Mouse (Mus musculus) embryonic fibroblast, embryonic 13.5 days (primary cell): ENCODE results near the gene Gm4881. TPM values are rescaled to one million over a fixed set of nuclear protein-coding genes. Genes with fewer than 3 reads are reported as not detected.

Experiments used
- H3K27ac ChIP-seq: 2 replicates; pipeline ENCODE4 v1.5.1; 2012; ENCODE audit warnings: low read length, control low read depth, inconsistent platforms; ENCODE audit not compliant: insufficient read depth
- H3K4me1 ChIP-seq: 2 replicates; pipeline ENCODE4 v1.6.1; 2011; ENCODE audit warnings: low read length; ENCODE audit not compliant: control insufficient read depth, insufficient read depth
- H3K4me3 ChIP-seq: 2 replicates; pipeline ENCODE4 v1.5.1; 2011; ENCODE audit warnings: mild to moderate bottlenecking, control low read depth, low read length; ENCODE audit not compliant: insufficient read depth
- CTCF ChIP-seq: IDR thresholded peaks from 2 replicates; pipeline ENCODE4 v1.5.1; 2011; ENCODE audit warnings: mild to moderate bottlenecking, control low read depth, low read length, moderate library complexity, borderline replicate concordance; ENCODE audit not compliant: insufficient read depth
- POLR2A ChIP-seq: IDR thresholded peaks from 2 replicates; pipeline ENCODE4 v1.6.1; 2011; ENCODE audit warnings: low read depth, mild to moderate bottlenecking, control low read depth, low read length, moderate library complexity
- polyA plus RNA-seq: library from polyadenylated mRNA; stranded (reverse); fragments of >200 nt; gene quantifications from 2 replicates; pipeline ENCODE4 v1.2.4, GENCODE M21; 2011; ENCODE audit warnings: low read depth; ENCODE audit not compliant: missing spikeins, insufficient read length

Gm4881 gene
- not detected in 2 replicates for polyA plus RNA-seq

DNA sequence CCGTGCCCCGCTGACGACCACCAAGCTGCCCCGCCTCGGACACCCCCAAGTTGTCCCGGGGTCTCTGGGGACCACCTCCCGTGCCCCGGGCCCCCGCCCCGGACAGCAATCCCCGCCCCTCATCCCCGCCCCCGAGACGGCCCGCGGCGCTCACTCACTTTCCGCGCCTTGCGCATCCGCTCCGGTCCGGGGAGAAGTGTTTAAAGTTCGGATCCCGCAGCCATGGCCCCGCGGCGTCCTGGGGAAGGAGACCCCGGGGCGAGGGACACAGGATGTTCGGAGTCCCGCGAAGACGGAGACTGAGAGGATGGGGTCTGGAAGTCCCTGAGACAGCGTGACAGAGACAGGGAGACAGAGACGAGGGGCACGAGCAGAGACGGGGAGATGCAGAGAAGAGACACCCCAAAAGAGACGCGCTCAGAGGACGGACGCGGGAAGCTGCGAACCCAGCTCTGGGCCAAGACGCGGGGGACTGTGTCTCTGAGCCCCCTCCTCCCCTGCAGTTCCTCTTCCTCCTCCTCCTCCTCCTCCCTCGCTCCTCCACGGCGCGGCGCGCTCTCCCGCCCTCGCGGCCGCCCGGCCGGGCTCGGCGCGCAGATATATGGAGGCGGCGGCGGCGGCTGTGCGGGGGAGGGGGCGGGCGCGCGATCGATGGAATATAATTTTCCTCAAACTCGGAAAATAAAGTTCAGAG lies at the start of gene Gm4881:
Gm4881 (minus strand) TSS at position 238 of the 694 bp plus-strand sequence.
- TF ChIP-seq CTCF = no peak
- no peak for TF ChIP-seq POLR2A
- Histone ChIP-seq H3K4me3 (no peak within 1 kb of the TSS), H3K27ac (no peak within 1 kb of the TSS)

DNA sequence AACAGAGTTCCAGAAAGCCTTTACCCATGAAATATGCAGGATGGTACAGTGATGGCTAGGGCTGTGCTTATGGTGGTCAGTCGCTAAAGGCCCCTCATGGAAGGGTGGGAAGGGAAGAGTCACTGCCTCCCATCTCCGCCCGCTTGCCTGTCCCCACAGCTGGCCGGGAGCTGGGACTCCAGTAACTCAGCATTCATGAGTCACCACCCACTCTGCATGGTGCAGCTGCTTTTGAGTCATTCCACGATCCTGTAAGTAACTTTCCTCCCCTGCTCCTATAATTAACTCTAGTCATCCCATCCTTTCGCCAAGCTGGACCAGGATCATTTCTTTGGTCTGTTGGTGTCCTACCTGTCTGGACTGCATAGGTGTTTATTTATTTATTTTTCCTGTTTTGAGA lies 48.8 kb upstream of the Gm4881 start:
- no peak for TF ChIP-seq POLR2A
- H3K4me3 ChIP-seq = no peak overlapping the region
- H3K4me1 ChIP-seq = peaks cover 4% of the 10 kb centered on the region; the same call in 1 of the 2 replicates
- H3K27ac ChIP-seq = no peak overlapping the region

More for the DNA sequence above, at the start of gene Gm4881:
- H3K4me1 ChIP-seq = no peaks in the 10 kb centered on the region

DNA sequence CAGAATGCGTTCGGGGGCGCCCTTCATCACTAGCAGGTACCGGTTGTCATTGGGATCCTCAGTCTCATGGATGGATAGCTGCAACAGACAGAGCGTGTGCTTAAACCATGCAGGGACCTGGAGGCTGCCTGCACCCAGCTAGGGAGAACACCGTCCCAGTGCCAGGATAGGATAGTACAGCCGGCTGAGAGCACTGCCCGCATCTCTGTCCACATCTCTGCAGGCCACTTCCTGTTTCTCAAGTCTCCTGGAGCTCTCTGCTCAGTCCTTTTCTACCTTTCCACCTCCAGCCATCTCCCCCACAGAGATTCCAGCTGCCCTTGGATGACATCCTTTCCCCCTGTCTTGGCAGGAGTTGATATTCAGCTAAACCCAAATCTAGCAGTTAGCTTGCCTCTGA lies 46.2 kb upstream of the Gm4881 start:
- no peak overlapping the region for H3K4me3 ChIP-seq
- H3K4me1 ChIP-seq = peaks cover 4% of the 10 kb centered on the region; the same call in 1 of the 2 replicates
- H3K27ac ChIP-seq = no peak overlapping the region
- TF ChIP-seq POLR2A (no peak), CTCF (no peak)

DNA sequence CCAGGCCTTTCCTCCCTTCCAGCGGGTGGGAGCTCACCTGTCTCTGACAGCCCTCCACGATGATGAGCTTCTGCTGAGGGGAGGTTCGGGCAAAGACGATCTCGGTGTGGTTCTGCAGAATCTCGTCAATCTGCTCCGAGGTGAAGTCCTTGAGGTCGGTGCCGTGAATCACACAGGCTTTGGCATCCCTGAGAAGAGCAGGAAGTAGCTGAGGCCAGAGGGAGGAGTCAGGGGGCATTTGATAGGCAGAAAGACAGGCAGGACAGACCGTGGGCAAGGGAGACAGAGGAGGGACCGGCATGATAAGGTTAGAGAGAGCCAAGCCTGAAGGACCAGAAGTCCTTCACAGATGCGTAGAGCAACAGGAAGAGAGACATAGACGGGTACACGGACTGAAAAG lies 43.6 kb upstream of the Gm4881 start:
- peaks cover 3% of the 10 kb centered on the region; the same call in 1 of the 2 replicates for H3K4me1 ChIP-seq
- no peak overlapping the region for H3K27ac ChIP-seq
- TF ChIP-seq POLR2A = no peak
- TF ChIP-seq CTCF = no peak

DNA sequence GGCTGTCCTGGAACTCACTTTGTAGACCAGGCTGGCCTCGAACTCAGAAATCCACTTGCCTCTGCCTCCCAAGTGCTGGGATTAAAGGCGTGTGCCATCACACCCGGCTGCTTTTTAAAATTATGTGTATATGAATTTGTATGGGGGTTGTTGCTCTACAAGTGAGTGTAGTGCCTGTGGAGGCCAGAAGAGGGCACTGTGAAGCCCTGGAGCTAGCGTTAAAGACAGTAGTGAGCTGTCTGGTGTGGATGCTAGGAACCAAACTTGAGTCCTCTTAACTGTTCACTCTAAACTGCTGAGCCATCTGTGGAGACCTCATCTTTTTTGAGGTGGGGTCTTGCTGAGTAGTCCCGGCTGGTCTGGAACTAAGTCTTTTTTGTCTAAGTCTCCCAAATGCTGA lies 41.5 kb upstream of the Gm4881 start:
- Histone ChIP-seq H3K4me3 (no peak overlapping the region), H3K4me1 (no peaks in the 10 kb centered on the region), H3K27ac (no peak overlapping the region)
- no peak for TF ChIP-seq POLR2A
- TF ChIP-seq CTCF = peak; percentile 17; the same call in 1 of the 2 replicates

More for the DNA sequence above, 43.6 kb upstream of the Gm4881 start:
- H3K4me3 ChIP-seq = no peak overlapping the region

DNA sequence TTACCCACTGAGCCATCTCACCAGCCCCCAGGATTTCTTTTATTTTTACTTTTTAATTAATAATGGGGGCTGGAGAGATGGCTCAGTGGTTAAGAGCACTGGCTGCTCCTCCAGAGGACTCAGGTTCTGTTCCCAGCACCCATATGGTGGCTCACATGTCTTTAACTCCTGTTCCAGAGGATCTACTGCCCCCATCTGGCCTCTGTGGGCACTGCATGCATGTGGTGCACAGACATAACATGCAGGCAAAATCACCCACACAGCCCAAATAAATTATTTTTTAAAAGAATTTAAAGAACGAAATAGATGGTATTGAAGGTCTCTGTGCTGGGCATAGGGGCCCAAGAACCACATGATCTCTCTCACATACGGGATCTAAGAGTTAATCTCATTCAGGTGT lies 40.0 kb upstream of the Gm4881 start:
- TF ChIP-seq CTCF (no peak), POLR2A (no peak)
- no peak overlapping the region for H3K4me3 ChIP-seq
- no peaks in the 10 kb centered on the region for H3K4me1 ChIP-seq
- no peak overlapping the region for H3K27ac ChIP-seq

DNA sequence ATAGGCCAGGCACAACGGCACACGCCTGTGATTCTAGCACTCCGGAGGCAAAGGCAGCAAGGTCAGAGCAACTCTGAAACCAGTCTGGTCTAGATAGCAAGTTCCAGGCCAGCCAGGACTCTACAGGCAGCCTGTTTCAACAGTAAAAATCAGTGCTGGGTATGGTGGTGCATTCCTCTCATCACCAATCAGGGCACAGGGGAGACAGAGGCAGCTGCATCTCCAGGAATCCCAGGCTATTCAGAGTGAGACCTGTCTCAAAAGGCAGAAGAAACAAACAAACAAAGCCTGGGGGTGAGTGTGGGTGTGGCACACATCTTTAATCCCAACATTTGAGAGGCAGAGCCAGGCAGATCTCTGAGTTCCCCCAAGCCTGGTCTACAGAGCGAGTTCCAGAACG lies 39.1 kb upstream of the Gm4881 start:
- Histone ChIP-seq H3K27ac (no peak overlapping the region), H3K4me1 (no peaks in the 10 kb centered on the region), H3K4me3 (no peak overlapping the region)
- TF ChIP-seq CTCF = no peak
- no peak for TF ChIP-seq POLR2A

DNA sequence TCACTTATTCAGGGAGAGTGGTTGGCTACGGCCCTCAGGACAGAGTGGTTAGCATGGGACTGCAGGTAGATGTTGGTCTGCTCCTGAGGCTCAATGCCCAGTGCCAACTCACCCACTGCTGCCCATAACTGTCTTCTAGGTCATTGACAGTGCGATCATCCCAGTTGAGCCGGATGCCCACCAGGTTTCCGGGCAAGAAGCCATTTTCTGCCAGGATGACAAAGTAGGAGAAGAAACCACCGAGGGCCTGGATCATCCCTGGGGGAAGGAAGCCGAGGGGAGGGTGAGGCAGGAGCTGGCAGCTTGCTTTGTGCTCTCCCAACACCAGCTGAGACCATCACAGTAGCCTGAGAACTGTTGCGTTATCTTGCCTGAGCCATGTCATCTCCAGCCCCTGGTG lies 36.1 kb upstream of the Gm4881 start:
- Histone ChIP-seq H3K27ac (no peak overlapping the region), H3K4me3 (no peak overlapping the region), H3K4me1 (no peaks in the 10 kb centered on the region)
- TF ChIP-seq POLR2A = no peak
- no peak for TF ChIP-seq CTCF

DNA sequence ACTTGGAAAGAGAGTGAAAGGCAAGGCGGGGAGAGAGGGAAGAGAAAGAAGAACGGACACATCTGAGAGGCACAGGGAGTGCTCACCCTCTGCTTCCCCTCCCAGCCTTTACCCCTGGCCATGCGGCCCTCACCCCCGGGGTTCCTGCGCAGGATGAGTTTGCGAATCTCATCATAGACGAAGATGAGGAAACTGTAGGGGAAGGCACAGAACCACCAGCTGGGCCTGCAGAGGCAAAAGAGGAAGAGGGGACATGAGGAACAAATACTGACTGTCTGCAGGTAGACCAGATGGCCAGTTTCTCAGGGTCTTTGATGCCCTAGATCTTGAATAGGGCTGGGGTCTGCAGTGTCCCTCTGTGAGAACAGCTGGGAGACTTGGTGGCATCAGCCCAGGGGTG lies 34.5 kb upstream of the Gm4881 start:
- no peak overlapping the region for H3K4me3 ChIP-seq

DNA sequence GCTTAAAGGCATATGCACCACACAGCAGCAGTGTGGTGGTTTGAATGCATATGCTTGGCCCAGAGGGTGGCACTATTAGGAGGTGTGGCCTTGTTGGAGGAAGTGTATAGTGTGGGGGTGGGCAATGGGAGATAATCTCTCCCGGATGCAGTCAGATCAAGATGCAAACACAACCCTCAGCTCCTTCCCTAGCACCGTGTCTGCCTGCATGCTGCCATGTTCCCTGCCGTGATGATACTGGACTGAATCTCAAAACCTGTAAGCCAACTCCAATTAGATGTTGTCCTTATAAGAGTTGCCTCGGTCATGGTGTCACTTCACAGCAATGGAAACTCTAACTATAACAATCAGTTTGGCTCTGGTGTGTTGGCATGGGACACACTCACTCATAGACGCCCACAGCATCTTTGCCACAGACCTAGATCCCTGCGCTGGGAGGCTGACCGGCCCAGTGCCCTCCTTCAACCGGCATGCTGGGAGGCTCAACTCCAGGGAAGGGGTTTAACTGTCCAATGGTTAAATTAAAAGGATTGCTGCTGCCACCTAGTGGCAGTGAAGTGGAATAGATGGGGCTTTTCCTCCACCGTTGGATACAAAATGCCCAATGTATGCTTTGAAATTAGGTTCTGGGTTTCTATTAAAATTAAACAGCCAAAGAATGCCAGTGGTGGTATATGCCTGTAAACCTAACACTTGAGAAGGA lies 30.8 kb upstream of the Gm4881 start:
- Histone ChIP-seq H3K4me1 (0 out of 2 replicates have a peak, but pooled peaks cover 3% of the 10 kb centered on the region), H3K4me3 (no peak overlapping the region), H3K27ac (no peak overlapping the region)
- no peak for TF ChIP-seq POLR2A
- no peak for TF ChIP-seq CTCF

More for the DNA sequence above, 34.5 kb upstream of the Gm4881 start:
- no peak overlapping the region for H3K27ac ChIP-seq
- no peak for TF ChIP-seq POLR2A
- TF ChIP-seq CTCF = no peak
- no peaks in the 10 kb centered on the region for H3K4me1 ChIP-seq
